Mouse (Mus musculus): ENCODE results near the gene Smc5.

Smc5 gene

GRCm38 (mm10) chr19:23273355-23274053 lies at the start of gene Smc5:
TSS of gene Smc5 (minus strand) at chr19:23273897.
- Histone ChIP-seq H3K27me3 (ENCODE audit: control insufficient read depth, insufficient read depth, low read length, poor library complexity, severe bottlenecking) (no peaks in the 10 kb centered on the region), H3K36me3 (ENCODE audit: control insufficient read depth, insufficient read depth, low read length, poor library complexity, severe bottlenecking) (no peaks in the 10 kb centered on the region; the same call in 1 of the 2 replicates)
- peak; percentile 90 for DNase-seq (ENCODE audit: low read depth, low spot score)

- Histone ChIP-seq H3K27me3 (ENCODE audit: control insufficient read depth, insufficient read depth, low read length, poor library complexity, severe bottlenecking) (no peaks in the 10 kb centered on the region), H3K36me3 (ENCODE audit: control insufficient read depth, insufficient read depth, low read length, poor library complexity, severe bottlenecking) (no peaks in the 10 kb centered on the region)
- DNase-seq (ENCODE audit: low read depth, low spot score) = peak; percentile 85
Observed at GRCm38 (mm10) chr19:23323107-23323506, 49.4 kb upstream of the Smc5 start.

DNA sequence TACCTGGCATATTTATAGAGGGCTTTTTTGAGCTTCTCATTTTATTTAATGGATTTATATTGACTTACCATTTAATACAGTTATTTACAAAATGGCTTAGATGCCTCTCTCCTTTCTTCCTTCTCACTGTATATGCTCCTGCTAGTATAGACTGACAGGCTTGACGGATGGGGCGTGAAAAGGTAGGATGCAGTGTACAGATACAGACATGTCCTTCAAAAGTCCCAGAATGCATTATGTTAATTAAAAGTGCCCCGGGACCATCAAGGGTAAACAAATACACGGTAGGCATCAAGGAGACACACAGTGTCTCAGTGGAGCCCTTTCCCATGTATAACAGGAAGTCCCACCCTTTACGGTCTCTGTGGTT lies 44.3 kb upstream of the Smc5 start:
- Histone ChIP-seq H3K36me3 (ENCODE audit: control insufficient read depth, insufficient read depth, low read length, poor library complexity, severe bottlenecking) (no peaks in the 10 kb centered on the region), H3K27me3 (ENCODE audit: control insufficient read depth, insufficient read depth, low read length, poor library complexity, severe bottlenecking) (no peaks in the 10 kb centered on the region)
- no peak for DNase-seq (ENCODE audit: low read depth, low spot score)

GRCm38 (mm10) chr19:23317295-23317988 lies 43.7 kb upstream of the Smc5 start:
- no peak for DNase-seq (ENCODE audit: low read depth, low spot score)
- Histone ChIP-seq H3K27me3 (ENCODE audit: control insufficient read depth, insufficient read depth, low read length, poor library complexity, severe bottlenecking) (no peaks in the 10 kb centered on the region), H3K36me3 (ENCODE audit: control insufficient read depth, insufficient read depth, low read length, poor library complexity, severe bottlenecking) (no peaks in the 10 kb centered on the region)

DNA sequence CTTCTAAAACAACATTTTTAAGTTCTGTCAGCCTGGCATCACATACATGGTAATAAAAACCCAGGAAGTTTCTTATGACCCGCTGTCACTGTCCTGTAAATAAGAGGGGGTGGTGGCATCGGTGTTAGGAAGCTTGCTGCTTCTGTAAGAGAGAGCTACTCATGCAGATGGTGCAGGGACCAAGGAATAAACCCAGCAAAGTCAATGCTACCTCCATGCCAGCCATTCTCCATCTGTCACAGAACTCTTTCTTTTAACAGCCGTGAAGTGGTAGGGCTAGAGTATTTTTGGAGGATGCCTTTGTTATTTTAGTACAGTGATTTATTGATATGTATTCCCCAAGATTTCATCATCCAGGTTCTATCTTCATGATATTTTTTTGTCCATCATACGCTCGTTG lies 43.2 kb upstream of the Smc5 start:
- H3K36me3 ChIP-seq (ENCODE audit: control insufficient read depth, insufficient read depth, low read length, poor library complexity, severe bottlenecking) = no peaks in the 10 kb centered on the region
- DNase-seq (ENCODE audit: low read depth, low spot score) = no peak
- no peaks in the 10 kb centered on the region for H3K27me3 ChIP-seq (ENCODE audit: control insufficient read depth, insufficient read depth, low read length, poor library complexity, severe bottlenecking)

- H3K36me3 ChIP-seq (ENCODE audit: control insufficient read depth, insufficient read depth, low read length, poor library complexity, severe bottlenecking) = no peaks in the 10 kb centered on the region
- peak; percentile 27 for DNase-seq (ENCODE audit: low read depth, low spot score)
- H3K27me3 ChIP-seq (ENCODE audit: control insufficient read depth, insufficient read depth, low read length, poor library complexity, severe bottlenecking) = no peaks in the 10 kb centered on the region
Observed at GRCm38 (mm10) chr19:23309979-23310378, 36.3 kb upstream of the Smc5 start.

DNA sequence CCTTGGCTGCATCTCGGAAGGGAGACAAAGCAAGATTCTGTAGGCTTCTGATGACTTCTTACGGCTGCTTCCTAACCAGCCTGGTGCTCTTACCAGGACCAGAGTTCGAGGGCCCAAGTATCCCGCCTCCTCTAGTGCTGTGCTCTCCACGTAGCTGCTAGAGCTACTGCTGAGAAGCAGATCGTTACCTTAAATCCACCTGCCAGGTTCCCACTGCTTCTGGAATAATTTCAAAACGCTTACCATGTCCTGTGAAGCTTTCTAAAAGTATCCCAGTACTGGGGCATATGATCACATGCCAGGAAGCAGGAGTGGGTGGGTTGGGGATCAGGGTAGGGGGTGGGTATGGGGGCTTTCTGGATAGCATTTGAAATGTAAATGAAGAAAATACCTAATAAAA lies 33.0 kb upstream of the Smc5 start:
- Histone ChIP-seq H3K36me3 (ENCODE audit: control insufficient read depth, insufficient read depth, low read length, poor library complexity, severe bottlenecking) (no peaks in the 10 kb centered on the region), H3K27me3 (ENCODE audit: control insufficient read depth, insufficient read depth, low read length, poor library complexity, severe bottlenecking) (no peaks in the 10 kb centered on the region)
- no peak for DNase-seq (ENCODE audit: low read depth, low spot score)

DNA sequence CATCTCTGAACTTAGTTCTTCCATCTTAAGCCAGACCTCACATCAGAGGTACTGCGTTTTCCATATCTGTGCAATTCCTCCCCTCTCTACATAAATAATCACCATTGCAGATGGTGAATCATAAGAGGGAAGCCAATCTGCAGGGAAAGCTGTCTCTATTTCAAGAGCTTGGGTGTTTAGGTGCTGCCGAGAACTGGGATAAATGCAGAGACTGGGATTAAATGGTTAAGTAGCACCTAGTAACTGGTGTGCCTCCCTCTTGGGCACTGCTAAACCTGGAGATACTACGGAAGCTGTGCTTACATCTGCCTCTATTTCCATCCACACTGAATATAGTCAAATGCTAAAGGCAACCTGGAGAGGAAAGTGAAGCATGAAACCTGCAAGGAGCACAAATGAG lies 26.3 kb upstream of the Smc5 start:
- Histone ChIP-seq H3K36me3 (ENCODE audit: control insufficient read depth, insufficient read depth, low read length, poor library complexity, severe bottlenecking) (no peaks in the 10 kb centered on the region), H3K27me3 (ENCODE audit: control insufficient read depth, insufficient read depth, low read length, poor library complexity, severe bottlenecking) (no peaks in the 10 kb centered on the region)
- no peak for DNase-seq (ENCODE audit: low read depth, low spot score)

DNA sequence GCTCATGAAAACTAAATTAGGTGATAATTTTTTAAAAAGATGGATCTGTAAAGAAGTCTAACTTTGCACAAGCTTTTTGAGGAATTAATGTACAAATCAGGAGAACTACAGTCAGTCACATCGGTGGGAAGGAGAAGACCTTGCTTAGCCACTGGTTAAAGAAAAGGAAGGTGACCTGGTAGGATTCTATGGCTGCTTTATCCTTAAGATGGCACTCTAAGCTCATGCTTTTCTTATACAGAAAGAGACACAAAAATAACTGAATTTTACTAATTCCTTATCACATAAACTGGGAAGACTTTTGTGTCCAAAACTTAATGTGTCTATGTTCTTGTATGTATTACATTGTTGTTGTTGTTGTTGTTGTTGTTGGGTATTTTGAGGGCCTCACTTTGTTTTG lies 25.2 kb upstream of the Smc5 start:
- DNase-seq (ENCODE audit: low read depth, low spot score) = peak; percentile 20
- no peaks in the 10 kb centered on the region for H3K27me3 ChIP-seq (ENCODE audit: control insufficient read depth, insufficient read depth, low read length, poor library complexity, severe bottlenecking)
- H3K36me3 ChIP-seq (ENCODE audit: control insufficient read depth, insufficient read depth, low read length, poor library complexity, severe bottlenecking) = no peaks in the 10 kb centered on the region

DNA sequence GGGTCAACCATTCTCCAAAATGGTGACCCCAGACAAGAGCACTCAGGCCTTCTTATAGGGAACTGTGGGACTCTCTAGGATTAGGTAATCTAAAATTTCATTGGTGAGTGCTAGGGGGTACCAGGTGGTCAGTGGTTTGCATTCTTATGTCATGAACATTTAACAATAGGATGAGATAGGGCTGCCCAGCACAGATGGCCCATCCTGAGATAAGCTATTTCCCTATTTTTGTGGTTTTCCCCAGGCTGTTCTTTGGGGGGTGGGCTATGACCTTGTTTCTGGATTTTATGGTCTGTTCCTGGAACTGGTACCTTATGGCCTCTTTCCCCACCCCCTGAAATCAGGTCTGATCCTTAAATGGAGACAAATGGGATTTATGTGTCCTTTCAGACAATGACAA lies 23.5 kb upstream of the Smc5 start:
- no peaks in the 10 kb centered on the region for H3K36me3 ChIP-seq (ENCODE audit: control insufficient read depth, insufficient read depth, low read length, poor library complexity, severe bottlenecking)
- no peaks in the 10 kb centered on the region for H3K27me3 ChIP-seq (ENCODE audit: control insufficient read depth, insufficient read depth, low read length, poor library complexity, severe bottlenecking)
- no peak for DNase-seq (ENCODE audit: low read depth, low spot score)

GRCm38 (mm10) chr19:23289251-23289650 lies 15.6 kb upstream of the Smc5 start:
- no peak for DNase-seq (ENCODE audit: low read depth, low spot score)
- Histone ChIP-seq H3K36me3 (ENCODE audit: control insufficient read depth, insufficient read depth, low read length, poor library complexity, severe bottlenecking) (no peaks in the 10 kb centered on the region), H3K27me3 (ENCODE audit: control insufficient read depth, insufficient read depth, low read length, poor library complexity, severe bottlenecking) (no peaks in the 10 kb centered on the region)

GRCm38 (mm10) chr19:23281911-23282660 lies 8.4 kb upstream of the Smc5 start:
- Histone ChIP-seq H3K27me3 (ENCODE audit: control insufficient read depth, insufficient read depth, low read length, poor library complexity, severe bottlenecking) (no peaks in the 10 kb centered on the region), H3K36me3 (ENCODE audit: control insufficient read depth, insufficient read depth, low read length, poor library complexity, severe bottlenecking) (no peaks in the 10 kb centered on the region)
- DNase-seq (ENCODE audit: low read depth, low spot score) = no peak

DNA sequence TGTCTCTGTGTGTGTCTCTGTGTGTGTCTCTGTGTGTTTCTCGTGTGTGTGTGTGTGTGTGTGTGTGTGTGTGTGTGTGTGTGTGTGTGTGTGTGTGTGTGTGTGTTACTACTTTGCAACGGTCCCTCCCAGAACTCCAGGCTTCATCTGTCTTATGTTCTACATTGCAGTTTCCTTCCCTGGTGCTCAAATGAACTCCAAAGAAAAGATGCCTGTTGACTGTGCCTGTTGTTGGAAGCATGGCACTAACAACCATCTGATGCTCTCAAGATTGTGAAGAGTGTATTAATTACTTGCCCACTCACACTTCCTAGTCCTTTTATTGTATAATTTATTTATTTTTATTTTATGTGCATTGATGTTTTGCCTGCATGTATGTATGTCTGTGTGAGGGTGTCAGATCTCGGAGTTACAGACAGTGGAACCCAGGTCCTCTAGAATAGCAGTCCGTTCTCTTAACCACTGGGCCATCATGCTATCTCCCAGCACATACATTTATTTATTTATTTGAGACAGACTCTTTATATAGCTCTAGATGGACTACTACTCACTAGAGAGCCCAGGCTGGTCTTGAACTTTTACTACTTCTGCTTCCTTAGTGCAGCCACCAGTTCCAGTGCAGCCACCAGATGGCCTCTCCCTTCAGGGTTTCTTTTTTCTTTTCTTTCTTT lies 492 bp upstream of the Smc5 start:
- peak; percentile 29 for DNase-seq (ENCODE audit: low read depth, low spot score)
- Histone ChIP-seq H3K27me3 (ENCODE audit: control insufficient read depth, insufficient read depth, low read length, poor library complexity, severe bottlenecking) (no peaks in the 10 kb centered on the region), H3K36me3 (ENCODE audit: control insufficient read depth, insufficient read depth, low read length, poor library complexity, severe bottlenecking) (no peaks in the 10 kb centered on the region)

- Histone ChIP-seq H3K36me3 (ENCODE audit: control insufficient read depth, insufficient read depth, low read length, poor library complexity, severe bottlenecking) (peaks cover 4% of the 10 kb centered on the region; the same call in 1 of the 2 replicates), H3K27me3 (ENCODE audit: control insufficient read depth, insufficient read depth, low read length, poor library complexity, severe bottlenecking) (no peaks in the 10 kb centered on the region)
- DNase-seq (ENCODE audit: low read depth, low spot score) = no peak
Observed at GRCm38 (mm10) chr19:23256771-23257170, 16.9 kb downstream of the Smc5 start.

GRCm38 (mm10) chr19:23246473-23246872 lies 27.2 kb downstream of the Smc5 start:
- Histone ChIP-seq H3K36me3 (ENCODE audit: control insufficient read depth, insufficient read depth, low read length, poor library complexity, severe bottlenecking) (peaks cover 11% of the 10 kb centered on the region), H3K27me3 (ENCODE audit: control insufficient read depth, insufficient read depth, low read length, poor library complexity, severe bottlenecking) (no peaks in the 10 kb centered on the region)
- peak; percentile 83 for DNase-seq (ENCODE audit: low read depth, low spot score)
